Mouse (Mus musculus) kidney, embryonic 14.5 days (tissue): ENCODE measurements at regions not wholly inside any gene's neighbourhood (a gene's known extent, or its start where the extent isn't known, plus 50 kb on each side); places are given as distances from the start of the nearest gene placed in this dataset.

Experiments used
- ATAC-seq: fragments of 200-750 bp; cut with Nextera tagmentation; 2 replicates; pipeline ENCODE4 v1.8.0; 2017; ENCODE audit warnings: moderate number of reproducible peaks, mild to moderate bottlenecking, moderate TSS enrichment, moderate library complexity; ENCODE audit not compliant: low FRiP score, low TSS enrichment
- H3K27ac ChIP-seq: fragments of 300-500 bp; sonication (generic); 2 replicates; pipeline ENCODE4 v1.5.1; 2014; ENCODE audit warnings: low read depth, mild to moderate bottlenecking, low read length, moderate library complexity, mixed read lengths
- H3K27me3 ChIP-seq: fragments of 300-500 bp; sonication (generic); 2 replicates; pipeline ENCODE4 v1.6.1; 2014; ENCODE audit warnings: mild to moderate bottlenecking, low read length; ENCODE audit not compliant: control insufficient read depth, insufficient read depth
- H3K36me3 ChIP-seq: fragments of 300-500 bp; sonication (generic); 2 replicates; pipeline ENCODE4 v1.6.1; 2014; ENCODE audit warnings: low read length, mixed read lengths; ENCODE audit not compliant: control insufficient read depth, insufficient read depth
- H3K4me1 ChIP-seq: fragments of 300-500 bp; sonication (generic); 2 replicates; pipeline ENCODE4 v1.6.1; 2014; ENCODE audit warnings: low read length, mixed read lengths; ENCODE audit not compliant: control insufficient read depth, insufficient read depth
- H3K4me2 ChIP-seq: fragments of 300-500 bp; sonication (generic); replicated peaks from 2 replicates; pipeline ENCODE4 v1.6.1; 2014; ENCODE audit warnings: low read depth, mild to moderate bottlenecking, low read length
- H3K4me3 ChIP-seq: fragments of 300-500 bp; sonication (generic); 2 replicates; pipeline ENCODE4 v1.5.1; 2014; ENCODE audit warnings: mild to moderate bottlenecking, low read length
- H3K9ac ChIP-seq: fragments of 300-500 bp; sonication (generic); 2 replicates; pipeline ENCODE4 v1.6.1; 2014; ENCODE audit warnings: low read depth, mild to moderate bottlenecking, low read length, moderate library complexity
- H3K9me3 ChIP-seq: fragments of 300-500 bp; sonication (generic); 2 replicates; pipeline ENCODE4 v1.6.1; 2016; ENCODE audit warnings: low read length; ENCODE audit not compliant: control insufficient read depth
- WGBS: fragments of 180-500 bp; shearing (Covaris S2); extraction: QIAGEN DNeasy Blood & Tissue Kit; methylation state at CpG from one replicate; pipeline ENCODE4 v1.1.7; 2014; 5-methylcytosine and 5-hydroxymethylcytosine counted together

GRCm38 (mm10) chr2:17290709-17291108 is 440.6 kb downstream of the Nebl start:
- Histone ChIP-seq H3K27ac (no peak overlapping the region), H3K4me1 (no peaks in the 10 kb centered on the region), H3K27me3 (no peaks in the 10 kb centered on the region), H3K36me3 (no peaks in the 10 kb centered on the region), H3K4me3 (no peak overlapping the region), H3K9ac (no peak overlapping the region), H3K4me2 (no peak overlapping the region), H3K9me3 (no peaks in the 10 kb centered on the region)
- no peak for ATAC-seq

GRCm38 (mm10) chr2:17287598-17287997 is 443.7 kb downstream of the Nebl start:
- no peak overlapping the region for H3K9ac ChIP-seq
- H3K9me3 ChIP-seq, result no peaks in the 10 kb centered on the region
- no peak overlapping the region for H3K27ac ChIP-seq
- H3K4me1 ChIP-seq, result no peaks in the 10 kb centered on the region
- no peaks in the 10 kb centered on the region for H3K36me3 ChIP-seq
- H3K4me3 ChIP-seq, result no peak overlapping the region
- H3K4me2 ChIP-seq, result no peak overlapping the region
- H3K27me3 ChIP-seq, result no peaks in the 10 kb centered on the region
- WGBS, result 81% methylated on average over 1 of the region's 1 CpGs
- ATAC-seq, result no peak

DNA sequence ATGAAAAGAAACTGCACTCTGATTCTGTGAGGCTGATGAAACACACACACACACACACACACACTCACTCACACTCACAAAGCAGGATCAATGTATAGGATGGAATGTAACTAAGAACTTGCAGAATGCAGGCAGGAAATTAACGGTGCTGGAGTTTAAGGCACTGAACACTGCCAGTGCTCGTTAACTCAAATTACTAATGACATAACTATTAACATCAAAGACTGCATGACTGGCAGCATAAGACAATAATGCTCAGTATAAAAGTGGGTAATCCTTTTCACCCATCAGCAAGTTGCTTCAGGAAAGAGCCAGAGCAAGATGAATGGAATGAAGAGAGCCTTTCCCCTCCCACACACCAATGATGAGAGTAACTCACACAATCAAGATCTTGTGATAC is 481.3 kb downstream of the Nebl start:
- Histone ChIP-seq H3K4me2 (no peak overlapping the region), H3K27ac (no peak overlapping the region), H3K9ac (no peak overlapping the region), H3K27me3 (no peaks in the 10 kb centered on the region), H3K4me3 (no peak overlapping the region), H3K9me3 (no peaks in the 10 kb centered on the region), H3K36me3 (no peaks in the 10 kb centered on the region), H3K4me1 (no peaks in the 10 kb centered on the region)
- 56% methylated on average over 2 of the region's 2 CpGs for WGBS
- ATAC-seq, result no peak

- no peak overlapping the region for H3K4me3 ChIP-seq
- no peaks in the 10 kb centered on the region for H3K4me1 ChIP-seq
- no peak overlapping the region for H3K9ac ChIP-seq
- no peak overlapping the region for H3K4me2 ChIP-seq
- ATAC-seq, result no peak
- H3K27me3 ChIP-seq, result no peaks in the 10 kb centered on the region
- H3K27ac ChIP-seq, result no peak overlapping the region
- WGBS, result 90% methylated on average over 2 of the region's 2 CpGs
- no peaks in the 10 kb centered on the region for H3K36me3 ChIP-seq
- no peaks in the 10 kb centered on the region for H3K9me3 ChIP-seq
Measured at GRCm38 (mm10) chr2:17245821-17246220, 485.4 kb downstream of the Nebl start.

GRCm38 (mm10) chr2:17215607-17216006 is 515.7 kb downstream of the Nebl start:
- Histone ChIP-seq H3K4me3 (no peak overlapping the region), H3K4me2 (no peak overlapping the region)
- WGBS, result 49% methylated on average over 1 of the region's 1 CpGs

GRCm38 (mm10) chr2:17214881-17215280 is 516.4 kb downstream of the Nebl start:
- H3K4me1 ChIP-seq, result no peaks in the 10 kb centered on the region
- ATAC-seq, result no peak
- no peaks in the 10 kb centered on the region for H3K36me3 ChIP-seq
- H3K4me2 ChIP-seq, result no peak overlapping the region
- no peak overlapping the region for H3K27ac ChIP-seq
- WGBS, result 67% methylated on average over 3 of the region's 3 CpGs
- H3K9ac ChIP-seq, result no peak overlapping the region
- no peak overlapping the region for H3K4me3 ChIP-seq
- no peaks in the 10 kb centered on the region for H3K27me3 ChIP-seq
- H3K9me3 ChIP-seq, result no peaks in the 10 kb centered on the region

More at GRCm38 (mm10) chr2:17215607-17216006, 515.7 kb downstream of the Nebl start:
- no peaks in the 10 kb centered on the region for H3K36me3 ChIP-seq
- no peak overlapping the region for H3K27ac ChIP-seq
- no peaks in the 10 kb centered on the region for H3K4me1 ChIP-seq
- H3K9ac ChIP-seq, result no peak overlapping the region
- no peaks in the 10 kb centered on the region for H3K27me3 ChIP-seq
- H3K9me3 ChIP-seq, result no peaks in the 10 kb centered on the region
- ATAC-seq, result no peak

DNA sequence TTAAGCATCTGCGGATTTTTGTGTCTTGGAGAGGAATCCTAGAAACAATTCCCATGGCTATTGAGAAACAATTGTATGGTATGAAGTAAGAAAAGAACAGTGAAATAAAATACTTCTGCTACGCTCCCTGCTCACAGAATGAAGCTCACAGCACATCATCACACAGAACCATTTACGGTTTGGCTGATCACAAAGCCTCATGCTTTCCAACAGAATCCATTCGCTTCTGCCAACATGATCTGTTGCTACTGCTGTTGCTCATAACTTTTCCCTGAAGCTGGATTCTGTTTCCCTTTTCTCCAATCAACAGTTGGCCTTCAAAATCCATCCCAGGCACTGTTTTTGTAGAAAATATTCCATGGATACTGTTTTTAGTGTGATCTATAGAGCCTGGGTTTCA is 518.7 kb downstream of the Nebl start:
- H3K4me1 ChIP-seq, result no peaks in the 10 kb centered on the region
- H3K27me3 ChIP-seq, result no peaks in the 10 kb centered on the region
- H3K36me3 ChIP-seq, result no peaks in the 10 kb centered on the region

GRCm38 (mm10) chr2:17211105-17211504 is 520.2 kb downstream of the Nebl start:
- Histone ChIP-seq H3K27me3 (no peaks in the 10 kb centered on the region), H3K4me3 (no peak overlapping the region), H3K36me3 (no peaks in the 10 kb centered on the region), H3K4me2 (no peak overlapping the region), H3K9me3 (no peaks in the 10 kb centered on the region), H3K27ac (no peak overlapping the region), H3K4me1 (no peaks in the 10 kb centered on the region), H3K9ac (no peak overlapping the region)
- ATAC-seq, result no peak

More for the DNA sequence above, 518.7 kb downstream of the Nebl start:
- ATAC-seq, result no peak
- H3K9ac ChIP-seq, result no peak overlapping the region
- 84% methylated on average over 4 of the region's 4 CpGs for WGBS
- no peaks in the 10 kb centered on the region for H3K9me3 ChIP-seq
- no peak overlapping the region for H3K4me2 ChIP-seq
- H3K27ac ChIP-seq, result no peak overlapping the region
- no peak overlapping the region for H3K4me3 ChIP-seq

GRCm38 (mm10) chr2:17193611-17194010 is 537.7 kb downstream of the Nebl start:
- no peak overlapping the region for H3K27ac ChIP-seq

GRCm38 (mm10) chr2:17189169-17189568 is 542.1 kb downstream of the Nebl start:
- no peaks in the 10 kb centered on the region for H3K27me3 ChIP-seq
- H3K27ac ChIP-seq, result no peak overlapping the region
- H3K9ac ChIP-seq, result no peak overlapping the region
- WGBS, result 83% methylated on average over 4 of the region's 4 CpGs
- H3K36me3 ChIP-seq, result no peaks in the 10 kb centered on the region
- H3K4me3 ChIP-seq, result no peak overlapping the region
- no peaks in the 10 kb centered on the region for H3K9me3 ChIP-seq
- ATAC-seq, result no peak
- H3K4me1 ChIP-seq, result no peaks in the 10 kb centered on the region
- no peak overlapping the region for H3K4me2 ChIP-seq

More at GRCm38 (mm10) chr2:17193611-17194010, 537.7 kb downstream of the Nebl start:
- ATAC-seq, result no peak
- Histone ChIP-seq H3K4me3 (no peak overlapping the region), H3K9me3 (no peaks in the 10 kb centered on the region), H3K4me1 (no peaks in the 10 kb centered on the region), H3K36me3 (no peaks in the 10 kb centered on the region), H3K9ac (no peak overlapping the region), H3K4me2 (no peak overlapping the region), H3K27me3 (no peaks in the 10 kb centered on the region)
- WGBS, result 59% methylated on average over 3 of the region's 3 CpGs
